Mouse (Mus musculus) lung, adult 2 months (tissue): ENCODE data around the gene Tpcn2. TPM values are rescaled to one million over a fixed set of nuclear protein-coding genes. Genes with fewer than 3 reads are reported as not detected.

Source experiments
- DNase-seq: peaks from one replicate; pipeline ENCODE4 v3.0.0; 2022
- H3K4me1 ChIP-seq: fragments of 200-500 bp; 2 replicates; pipeline ENCODE4 v1.6.1; 2011; ENCODE audit warnings: low read length; ENCODE audit not compliant: control insufficient read depth, insufficient read depth
- H3K4me3 ChIP-seq: fragments of 200-500 bp; replicated peaks from 2 replicates; pipeline ENCODE3; 2011; ENCODE audit warnings: low read depth, mild to moderate bottlenecking, control low read depth, low read length; ENCODE audit errors: extremely low read depth
- CTCF ChIP-seq: fragments of 200-500 bp; IDR thresholded peaks from 2 replicates; pipeline ENCODE4 v1.5.1; 2011; ENCODE audit warnings: mild to moderate bottlenecking, low read length, control low read depth; ENCODE audit not compliant: insufficient read depth
- POLR2A ChIP-seq: fragments of 200-500 bp; IDR thresholded peaks from 2 replicates; pipeline ENCODE4 v1.6.1; 2011; ENCODE audit warnings: low read depth, mild to moderate bottlenecking, control low read depth, low read length, borderline replicate concordance; ENCODE audit errors: extremely low read depth
- WGBS: fragments of 180-500 bp; shearing (Covaris S2); methylation state at CpG from one replicate; pipeline ENCODE4 v1.1.7; 2018; 5-methylcytosine and 5-hydroxymethylcytosine counted together
- polyA plus RNA-seq: library from polyadenylated mRNA; depleted of rRNA; stranded (reverse); fragments of >200 nt; gene quantifications from 2 replicates; pipeline ENCODE4 v1.2.3, GENCODE M21; 2012

Tpcn2 gene
- polyA plus RNA-seq, 1 experiment: 40.9 TPM

GRCm38 (mm10) chr7:145181376-145182034 lies 102.3 kb downstream of the Tpcn2 start:
- 68% methylated on average over 11 of the region's 11 CpGs for WGBS
- Histone ChIP-seq H3K4me3 (no peak overlapping the region), H3K4me1 (no peaks in the 10 kb centered on the region)
- TF ChIP-seq CTCF (no peak), POLR2A (no peak)
- DNase-seq: no peak

- DNase-seq: no peak
- Histone ChIP-seq H3K4me1 (no peaks in the 10 kb centered on the region), H3K4me3 (no peak overlapping the region)
- 66% methylated on average over 5 of the region's 5 CpGs for WGBS
- TF ChIP-seq POLR2A: no peak
- TF ChIP-seq CTCF: no peak
These were observed 104.1 kb downstream of the Tpcn2 start for GRCm38 (mm10) chr7:145179691-145180091.

- WGBS: 78% methylated on average over 15 of the region's 15 CpGs
- no peak for DNase-seq
- Histone ChIP-seq H3K4me3 (no peak overlapping the region), H3K4me1 (no peaks in the 10 kb centered on the region)
- TF ChIP-seq CTCF (no peak), POLR2A (no peak)
These were observed 106.8 kb downstream of the Tpcn2 start for GRCm38 (mm10) chr7:145176750-145177589.

GRCm38 (mm10) chr7:145173563-145173962 lies 110.2 kb downstream of the Tpcn2 start:
- no peaks in the 10 kb centered on the region for H3K4me1 ChIP-seq

GRCm38 (mm10) chr7:145173116-145173515 lies 110.7 kb downstream of the Tpcn2 start:
- WGBS: 37% methylated on average over 11 of the region's 12 CpGs

More at GRCm38 (mm10) chr7:145173563-145173962, 110.2 kb downstream of the Tpcn2 start:
- 70% methylated on average over 15 of the region's 15 CpGs for WGBS
- TF ChIP-seq POLR2A (no peak), CTCF (no peak)
- H3K4me3 ChIP-seq: no peak overlapping the region
- DNase-seq: no peak

GRCm38 (mm10) chr7:145169703-145170102 lies 114.1 kb downstream of the Tpcn2 start:
- no peak for DNase-seq
- 69% methylated on average over 3 of the region's 3 CpGs for WGBS
- TF ChIP-seq CTCF (no peak), POLR2A (no peak)
- Histone ChIP-seq H3K4me3 (no peak overlapping the region), H3K4me1 (no peaks in the 10 kb centered on the region)

More at GRCm38 (mm10) chr7:145173116-145173515, 110.7 kb downstream of the Tpcn2 start:
- TF ChIP-seq POLR2A (no peak), CTCF (no peak)
- Histone ChIP-seq H3K4me1 (no peaks in the 10 kb centered on the region), H3K4me3 (no peak overlapping the region)
- no peak for DNase-seq

- no peak overlapping the region for H3K4me3 ChIP-seq
- peaks cover 4% of the 10 kb centered on the region for H3K4me1 ChIP-seq
- peak; percentile 43 for DNase-seq
- WGBS: 68% methylated on average over 13 of the region's 13 CpGs
- TF ChIP-seq CTCF: no peak
- no peak for TF ChIP-seq POLR2A
These were observed 124.2 kb downstream of the Tpcn2 start for GRCm38 (mm10) chr7:145159283-145160240.

- H3K4me1 ChIP-seq: peaks cover 4% of the 10 kb centered on the region
- no peak for DNase-seq
- TF ChIP-seq POLR2A (no peak), CTCF (no peak)
- H3K4me3 ChIP-seq: no peak overlapping the region
- 86% methylated on average over 4 of the region's 4 CpGs for WGBS
These were observed 128.1 kb downstream of the Tpcn2 start for GRCm38 (mm10) chr7:145155666-145156065.

- WGBS: 63% methylated on average over 1 of the region's 1 CpGs
- DNase-seq: no peak
- TF ChIP-seq CTCF: no peak
- TF ChIP-seq POLR2A: no peak
- Histone ChIP-seq H3K4me3 (no peak overlapping the region), H3K4me1 (no peaks in the 10 kb centered on the region)
These were observed 129.7 kb downstream of the Tpcn2 start for GRCm38 (mm10) chr7:145154066-145154465.
